Mouse (Mus musculus): ENCODE results near the gene Cep57l1.

DNA sequence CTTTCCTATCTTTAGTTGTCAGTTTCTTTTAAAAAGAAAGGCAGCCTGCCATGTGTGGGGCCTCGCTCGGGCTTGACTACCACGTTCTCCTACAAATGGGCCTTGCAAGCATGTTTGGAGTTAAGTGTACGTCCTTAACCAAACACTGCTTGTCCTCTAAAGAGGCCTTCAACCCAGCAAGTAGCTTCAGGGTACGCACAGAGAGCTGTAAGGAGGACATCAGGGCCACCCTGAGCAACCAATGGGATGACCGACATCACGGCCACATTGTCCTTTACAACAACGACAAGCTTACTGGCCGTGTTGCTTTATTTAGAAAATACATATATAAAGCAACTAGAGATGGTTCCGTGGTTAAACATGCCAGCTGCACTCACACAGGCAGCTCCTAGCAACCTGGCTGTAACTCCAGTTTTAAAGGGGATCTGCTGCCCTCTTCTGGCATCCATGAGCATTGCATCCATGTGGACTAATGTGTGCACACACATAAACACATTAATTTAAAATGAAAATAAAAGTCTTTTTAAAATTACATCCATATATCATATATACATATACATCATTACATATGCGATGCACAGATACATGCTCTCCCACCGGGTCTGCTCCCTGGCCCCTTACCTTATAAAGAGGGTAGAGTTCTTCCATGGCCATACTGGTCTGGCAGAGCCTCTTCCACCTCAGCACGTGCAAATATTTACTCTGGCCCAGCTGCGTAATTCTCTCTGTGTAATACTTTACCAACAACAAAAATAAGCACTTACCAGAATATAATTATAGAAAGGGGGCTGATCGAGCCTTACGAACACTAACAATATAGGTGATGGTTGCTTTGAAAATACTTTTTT lies 126.9 kb downstream of the Cep57l1 start:
- no peak for TF ChIP-seq GATA1 (IDR thresholded peaks at IDR 0.05; ENCODE audit: borderline replicate concordance, low read length)
- no peak for TF ChIP-seq FLI1 (IDR thresholded peaks at IDR 0.05; ENCODE audit: low read length)

Measured in megakaryocyte, embryonic 14.5 days (primary cell).